Mouse (Mus musculus) lung, postnatal 0 days (tissue): ENCODE measurements around the gene Mtf2.

Source experiments
- CTCF ChIP-seq: IDR thresholded peaks from 2 replicates; pipeline ENCODE4 v1.5.1; 2016; ENCODE audit warnings: antibody characterized with exemption, mild to moderate bottlenecking
- EP300 ChIP-seq: IDR thresholded peaks from 2 replicates; pipeline ENCODE4 v1.6.1; 2016; ENCODE audit warnings: antibody characterized with exemption, mild to moderate bottlenecking, control low read depth

GRCm38 (mm10) chr5:108104306-108104705 is 38.8 kb downstream of the Mtf2 start:
- TF ChIP-seq EP300, result no peak
- TF ChIP-seq CTCF, result no peak
